Mouse (Mus musculus) spleen, embryonic (tissue): ENCODE results near the gene 2310033P09Rik.

ENCODE experiments used
- CTCF ChIA-PET: fragments of 350-600 bp; sonication (Branson Sonifier 250); formaldehyde crosslinking; loops from one replicate; lab custom pipeline; 2022; lab: Charles Lee

2310033P09Rik gene

GRCm38 (mm10) chr11:59227604-59228121, 19.5 kb downstream of the 2310033P09Rik start:
- CTCF ChIA-PET = no interaction called here

DNA sequence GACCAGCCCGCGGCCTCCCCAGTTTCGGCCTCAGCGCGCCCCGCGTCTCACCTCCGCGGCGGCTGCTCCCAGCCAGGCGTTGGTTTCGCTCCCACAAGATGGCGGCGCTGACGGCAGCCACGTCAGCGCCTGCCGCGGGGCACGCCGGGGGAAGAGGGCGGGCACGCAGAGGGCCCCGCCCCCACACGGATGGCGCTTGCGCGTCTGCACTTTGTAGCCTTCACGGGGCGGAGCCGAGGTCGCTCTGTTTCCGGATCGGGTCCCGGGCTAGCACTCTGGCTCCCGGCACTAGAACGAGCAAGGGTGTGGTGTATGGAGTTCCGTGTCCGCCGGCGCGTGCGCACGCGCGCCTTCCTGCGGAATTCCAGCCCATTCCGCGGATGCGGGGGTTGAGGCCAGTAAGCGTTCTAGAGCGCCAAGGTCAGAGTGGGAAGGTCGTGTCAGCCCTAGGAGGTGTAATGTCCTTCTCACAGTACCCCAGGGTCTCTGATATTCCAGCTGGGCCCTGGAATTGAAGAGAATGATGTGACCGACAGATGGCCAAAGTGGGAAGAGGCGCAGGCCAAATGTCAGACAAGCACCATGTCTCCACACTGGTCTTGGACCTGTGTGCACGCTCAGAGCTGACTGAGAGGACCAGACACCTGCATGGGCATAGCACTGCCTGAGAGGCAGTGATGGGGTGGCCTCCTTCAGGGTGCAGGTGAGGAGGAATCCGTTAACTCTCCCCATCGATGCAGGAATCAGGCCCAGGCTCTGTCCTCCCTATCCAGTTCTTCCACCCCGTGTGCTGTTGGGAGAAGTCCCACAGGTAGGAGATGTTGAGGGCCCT, 20.2 kb downstream of the 2310033P09Rik start, which contains the start of gene Arf1:
Gene Arf1 (minus strand): TSS at position 149 of the 832 bp plus-strand sequence.
- CTCF ChIA-PET = no interaction called here

DNA sequence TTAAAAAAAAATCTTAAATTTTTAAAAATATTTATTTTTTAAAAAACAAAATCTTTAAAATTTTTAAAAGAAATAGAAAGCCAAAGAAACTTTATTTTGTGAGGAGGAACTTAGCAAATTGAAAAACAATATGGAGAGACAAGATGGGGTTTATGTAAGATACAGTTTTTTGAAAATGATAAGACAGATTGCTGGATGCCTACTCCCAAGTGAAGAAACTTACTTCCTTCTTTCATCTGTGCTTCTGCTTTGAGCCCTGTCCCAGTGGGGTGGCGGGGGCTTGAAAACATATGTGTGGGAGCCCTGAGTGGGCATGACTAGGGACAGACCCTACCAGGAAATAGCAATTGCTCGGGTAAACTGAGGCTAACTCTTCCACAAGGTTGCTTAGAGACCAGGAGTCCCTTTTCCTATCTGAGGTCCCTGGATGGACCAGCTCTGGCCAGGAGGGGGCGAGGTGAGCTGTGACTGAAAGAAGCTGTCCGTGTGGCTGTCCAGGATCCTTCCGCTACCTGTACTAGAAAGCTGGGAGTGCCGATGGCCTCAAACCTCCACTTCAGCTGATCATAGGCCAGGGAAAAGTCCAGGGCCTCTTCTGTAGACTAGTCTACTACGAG, 22.1 kb downstream of the 2310033P09Rik start:
- CTCF ChIA-PET = no interaction called here

GRCm38 (mm10) chr11:59232797-59233196, 24.7 kb downstream of the 2310033P09Rik start:
- CTCF ChIA-PET = interaction anchor here (0.7 kb wide), 1 partner anchor 1075 kb away, joined by 6 read pairs; no protein-coding TSS in a partner anchor

GRCm38 (mm10) chr11:59238525-59239427, 30.7 kb downstream of the 2310033P09Rik start:
- CTCF ChIA-PET = interaction anchor here (0.6 kb wide), 1 partner anchor 79 kb away, joined by 9 read pairs; no protein-coding TSS in a partner anchor

DNA sequence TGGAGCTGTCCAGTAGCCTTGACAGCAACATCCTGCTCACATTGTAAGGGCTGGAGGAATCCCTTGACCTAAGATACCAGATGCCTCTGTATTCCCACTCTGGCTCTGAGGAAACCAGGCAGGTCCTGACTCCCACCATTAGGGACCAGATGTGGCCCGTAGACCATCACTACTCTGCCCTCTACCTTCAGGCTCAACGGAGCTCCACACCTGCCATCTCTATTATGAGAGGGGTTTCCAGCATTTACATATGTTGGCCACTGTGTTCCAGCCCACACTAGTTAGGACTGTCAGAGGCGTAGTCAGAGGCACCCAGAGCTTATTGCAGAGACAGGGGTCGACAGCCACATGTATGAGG, 31.3 kb downstream of the 2310033P09Rik start:
- CTCF ChIA-PET = no interaction called here

- CTCF ChIA-PET = no interaction called here
Observed at GRCm38 (mm10) chr11:59239796-59240195, 31.7 kb downstream of the 2310033P09Rik start.

DNA sequence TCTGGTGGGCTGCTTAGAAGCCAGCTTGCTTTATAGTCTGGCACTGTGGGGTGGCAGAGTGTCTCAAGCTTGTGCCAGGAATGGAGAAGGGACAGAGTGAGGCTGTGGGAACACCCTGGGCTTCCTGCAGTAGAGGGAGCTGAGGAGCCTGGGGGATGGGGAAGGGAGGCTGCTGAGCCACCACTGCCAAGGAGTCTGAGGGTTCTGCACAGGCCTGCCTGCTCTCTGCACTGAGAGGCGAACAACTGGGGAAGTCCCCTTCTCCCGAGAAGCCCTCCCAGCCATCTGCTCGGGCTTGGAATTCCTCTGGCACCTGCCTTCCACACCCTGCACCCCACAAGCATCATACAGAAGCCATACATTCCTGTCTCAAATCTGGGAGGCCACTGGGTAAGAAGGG, 33.7 kb downstream of the 2310033P09Rik start:
- CTCF ChIA-PET = interaction anchor here (0.5 kb wide), 1 partner anchor 11 kb away, joined by 6 read pairs; no protein-coding TSS in a partner anchor

GRCm38 (mm10) chr11:59243856-59244255, 35.7 kb downstream of the 2310033P09Rik start:
- CTCF ChIA-PET = no interaction called here

DNA sequence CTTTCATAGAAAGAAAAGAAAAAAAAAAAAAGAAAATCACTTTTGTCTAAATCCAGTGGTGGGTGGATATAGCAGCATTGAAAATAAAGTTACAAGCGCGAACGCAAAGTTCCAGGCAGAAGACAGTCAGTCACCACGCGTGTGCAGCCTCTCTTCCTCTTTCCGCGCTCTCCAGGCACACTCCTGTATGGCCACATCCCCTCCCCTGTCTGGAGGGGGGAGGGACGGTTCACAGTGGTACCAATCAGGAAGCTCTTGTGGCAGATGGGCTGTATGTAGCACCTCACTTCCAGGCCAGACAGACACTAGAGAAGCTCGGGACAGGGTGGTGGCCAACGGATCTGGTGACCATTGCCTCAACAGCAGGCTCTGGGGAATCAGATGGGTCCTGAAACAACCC, 40.0 kb downstream of the 2310033P09Rik start:
- CTCF ChIA-PET = no interaction called here

GRCm38 (mm10) chr11:59259647-59260046, 51.5 kb downstream of the 2310033P09Rik start:
- CTCF ChIA-PET = no interaction called here
